Mouse (Mus musculus): ENCODE data around the gene Olfr1015.

Olfr1015 gene

DNA sequence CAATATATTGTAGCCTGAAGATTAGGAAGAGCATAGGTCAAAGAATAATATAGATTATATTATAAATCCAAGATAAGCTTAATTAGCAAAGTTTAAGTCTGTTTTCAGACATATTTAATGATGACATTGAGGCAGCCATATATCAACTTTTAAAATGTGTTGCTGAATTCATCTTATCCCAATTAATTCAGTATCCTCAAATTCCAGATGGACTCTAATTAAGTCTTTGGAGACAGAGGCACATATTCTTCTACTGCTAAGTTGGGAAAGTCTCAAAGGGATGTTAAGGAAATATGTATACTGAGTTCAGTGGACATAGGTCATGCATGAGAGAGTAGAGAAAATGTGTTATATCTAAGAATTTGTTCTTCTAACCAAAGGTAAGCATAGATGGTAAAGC lies at the start of gene Olfr1015:
Gene Olfr1015, plus strand, starts transcription at position 301 of the 400 bp plus-strand sequence.
- DNase-seq (ENCODE audit: inconsistent ontology term) = no peak

DNA sequence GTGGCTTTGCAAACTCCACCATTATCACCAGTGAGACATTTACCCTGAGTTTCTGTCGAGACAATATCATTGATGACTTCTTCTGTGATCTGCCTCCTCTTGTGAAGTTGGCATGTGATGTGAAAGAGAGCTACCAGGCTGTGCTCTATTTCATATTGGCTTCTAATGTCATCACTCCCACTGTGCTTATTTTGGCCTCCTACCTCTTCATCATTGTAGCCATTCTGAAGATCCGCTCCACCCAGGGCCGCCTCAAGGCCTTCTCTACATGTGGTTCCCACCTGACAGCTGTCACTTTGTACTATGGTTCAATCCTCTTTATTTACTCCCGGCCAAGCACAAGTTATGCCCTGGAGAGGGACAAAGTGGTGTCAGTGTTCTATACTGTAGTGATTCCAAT lies 28.0 kb upstream of the Olfr1015 start:
- no peak for DNase-seq (ENCODE audit: inconsistent ontology term)

DNA sequence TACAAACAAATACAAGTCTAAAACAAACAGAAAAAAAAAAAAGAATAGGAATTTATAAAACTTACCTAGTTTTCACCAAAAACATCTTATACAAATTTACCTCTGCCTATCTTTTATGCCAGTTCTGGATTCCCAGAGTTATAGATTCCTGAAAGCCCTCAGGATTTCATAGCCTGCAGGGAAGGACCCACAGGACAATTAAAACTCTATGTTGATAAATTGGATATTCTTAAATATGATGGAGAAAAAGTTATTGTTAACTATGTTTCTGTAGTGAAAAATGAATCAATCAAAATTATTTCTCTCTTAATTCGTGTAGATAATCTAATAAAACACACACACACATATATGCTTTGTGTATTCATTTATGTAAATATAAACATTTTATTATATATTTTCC lies 19.2 kb upstream of the Olfr1015 start, which contains the start of gene Olfr1012:
Gene Olfr1012, minus strand, starts transcription at position 101 of the 400 bp plus-strand sequence.
- no peak for DNase-seq (ENCODE audit: inconsistent ontology term)

DNA sequence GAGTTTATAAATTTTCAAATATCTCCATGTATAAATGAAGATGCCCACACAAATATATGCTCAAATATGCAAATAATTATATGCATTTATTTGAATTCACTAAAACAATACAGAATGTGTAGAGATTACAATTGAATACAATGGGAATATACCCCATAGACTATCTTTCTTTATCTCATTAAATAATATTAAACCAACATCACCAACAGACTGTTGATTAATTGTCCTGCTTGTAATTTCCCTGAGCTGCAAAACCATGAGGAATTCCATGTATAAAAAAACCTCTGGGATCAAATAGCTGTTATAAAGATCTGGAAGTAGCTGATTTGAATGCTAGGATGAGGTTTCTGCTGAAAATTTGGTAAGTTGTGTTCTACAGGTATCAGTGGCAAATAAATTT lies 15.0 kb upstream of the Olfr1015 start, which contains the start of gene Olfr1013:
Gene Olfr1013, plus strand, starts transcription at position 301 of the 400 bp plus-strand sequence.
- DNase-seq (ENCODE audit: inconsistent ontology term) = no peak

DNA sequence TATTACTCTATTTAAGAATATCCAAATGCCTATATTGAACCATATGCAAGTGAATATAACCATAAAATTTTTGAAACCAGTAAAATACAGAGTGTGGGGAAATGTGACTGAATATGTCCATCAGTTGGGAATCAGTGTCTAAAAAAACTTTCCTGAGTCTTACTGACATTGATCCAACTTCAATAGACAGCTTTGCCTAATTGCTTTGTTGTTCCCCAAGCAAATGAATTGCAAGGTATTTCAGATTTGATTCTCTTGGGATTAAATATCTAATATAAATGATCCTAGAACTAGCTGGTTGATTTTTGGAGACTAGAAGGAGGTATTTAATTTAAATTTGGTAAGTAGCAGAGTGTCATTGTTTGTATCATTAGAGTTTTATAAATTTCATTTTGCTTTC lies 9.4 kb upstream of the Olfr1015 start, which contains the start of gene Olfr1014:
Gene Olfr1014, plus strand, starts transcription at position 301 of the 400 bp plus-strand sequence.
- no peak for DNase-seq (ENCODE audit: inconsistent ontology term)

DNA sequence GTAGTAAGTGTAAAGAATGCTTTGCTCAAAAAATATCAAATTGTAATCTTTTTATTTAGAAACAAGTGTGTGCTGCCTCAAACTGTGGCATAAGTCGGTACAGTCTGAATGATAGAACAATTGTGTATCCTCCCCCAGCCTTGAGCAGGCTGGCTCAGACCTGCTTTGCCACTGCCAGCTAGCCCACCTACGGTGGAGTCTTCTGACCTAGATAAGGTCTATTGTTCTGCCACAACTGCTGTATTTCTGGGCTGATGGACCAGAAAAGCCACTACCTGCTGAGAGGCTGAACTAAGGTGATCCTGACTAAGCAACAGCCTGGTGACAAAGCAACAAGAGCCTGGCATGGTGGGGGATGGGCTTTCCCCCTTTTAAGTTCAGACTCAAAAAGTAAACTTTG lies 10.5 kb downstream of the Olfr1015 start:
- DNase-seq (ENCODE audit: inconsistent ontology term) = peak; percentile 11

DNA sequence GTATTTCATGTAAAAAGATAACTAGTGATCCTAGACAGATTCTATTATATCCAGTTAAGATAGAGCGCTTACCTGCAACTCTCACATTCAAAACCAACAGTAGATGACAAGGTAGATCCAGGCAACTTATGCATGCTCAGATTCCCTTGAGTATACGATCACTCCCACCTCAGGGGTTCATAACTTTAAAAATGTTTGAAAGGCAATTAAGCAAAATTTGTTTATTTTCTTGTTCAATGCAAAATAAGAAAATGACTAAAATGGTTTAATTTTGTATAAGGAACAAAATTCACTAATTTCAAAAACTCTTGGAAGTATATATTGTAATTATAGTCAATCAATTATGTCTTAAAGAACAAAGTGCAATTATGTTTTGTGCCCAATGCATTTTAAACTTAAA lies 20.6 kb downstream of the Olfr1015 start, which contains the start of gene Olfr1016:
Gene Olfr1016, minus strand, starts transcription at position 101 of the 400 bp plus-strand sequence.
- no peak for DNase-seq (ENCODE audit: inconsistent ontology term)

DNA sequence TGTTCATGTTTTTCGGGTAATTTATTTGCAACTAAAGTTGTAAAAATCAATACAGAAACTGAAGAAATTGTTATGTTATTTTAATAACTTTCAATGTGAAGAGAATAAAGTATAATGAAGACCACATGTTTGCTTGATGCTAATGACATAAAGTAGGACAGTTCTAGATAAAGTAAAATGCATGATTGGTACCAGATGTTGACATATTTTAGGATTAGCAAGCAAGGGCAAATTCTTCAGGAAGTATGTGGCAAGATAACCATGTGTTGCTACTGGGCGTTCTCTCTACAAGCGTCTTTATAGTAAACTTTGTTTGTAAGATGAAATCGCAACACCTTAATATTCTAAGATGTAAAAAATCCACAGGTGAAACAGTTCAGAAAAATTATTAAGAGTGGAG lies 22.7 kb downstream of the Olfr1015 start:
- DNase-seq (ENCODE audit: inconsistent ontology term) = no peak

DNA sequence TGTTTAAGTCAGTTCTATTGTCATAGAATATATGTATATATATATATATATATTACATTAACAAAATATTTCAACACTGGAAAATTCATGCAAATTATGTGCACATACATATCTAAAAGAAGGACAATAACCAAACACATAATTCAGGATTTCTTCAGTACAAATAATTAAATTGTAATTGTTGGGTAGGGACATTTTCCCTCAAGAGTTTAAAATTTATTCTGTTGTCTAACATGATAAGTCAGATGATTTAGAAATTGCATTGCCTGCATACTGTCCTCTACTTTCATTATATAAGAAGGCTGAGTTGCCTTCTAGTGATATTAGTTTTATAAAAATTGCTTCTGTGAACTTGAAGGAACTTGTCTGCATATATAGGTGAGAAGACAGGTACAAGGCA lies 36.4 kb downstream of the Olfr1015 start, which contains the start of gene Olfr1018:
Gene Olfr1018, plus strand, starts transcription at position 301 of the 400 bp plus-strand sequence.
- no peak for DNase-seq (ENCODE audit: inconsistent ontology term)
